Mouse (Mus musculus): ENCODE results near the gene Colca2. TPM values are rescaled to one million over a fixed set of nuclear protein-coding genes. Genes with fewer than 3 reads are reported as not detected.
A peak's percentile ranks its signal among the peaks of the same experiment; 100 is the strongest.

The Colca2 gene
- total RNA-seq (2012; rRNA removed): 0.27 TPM in 1 of 2 replicates, not detected in the other

DNA sequence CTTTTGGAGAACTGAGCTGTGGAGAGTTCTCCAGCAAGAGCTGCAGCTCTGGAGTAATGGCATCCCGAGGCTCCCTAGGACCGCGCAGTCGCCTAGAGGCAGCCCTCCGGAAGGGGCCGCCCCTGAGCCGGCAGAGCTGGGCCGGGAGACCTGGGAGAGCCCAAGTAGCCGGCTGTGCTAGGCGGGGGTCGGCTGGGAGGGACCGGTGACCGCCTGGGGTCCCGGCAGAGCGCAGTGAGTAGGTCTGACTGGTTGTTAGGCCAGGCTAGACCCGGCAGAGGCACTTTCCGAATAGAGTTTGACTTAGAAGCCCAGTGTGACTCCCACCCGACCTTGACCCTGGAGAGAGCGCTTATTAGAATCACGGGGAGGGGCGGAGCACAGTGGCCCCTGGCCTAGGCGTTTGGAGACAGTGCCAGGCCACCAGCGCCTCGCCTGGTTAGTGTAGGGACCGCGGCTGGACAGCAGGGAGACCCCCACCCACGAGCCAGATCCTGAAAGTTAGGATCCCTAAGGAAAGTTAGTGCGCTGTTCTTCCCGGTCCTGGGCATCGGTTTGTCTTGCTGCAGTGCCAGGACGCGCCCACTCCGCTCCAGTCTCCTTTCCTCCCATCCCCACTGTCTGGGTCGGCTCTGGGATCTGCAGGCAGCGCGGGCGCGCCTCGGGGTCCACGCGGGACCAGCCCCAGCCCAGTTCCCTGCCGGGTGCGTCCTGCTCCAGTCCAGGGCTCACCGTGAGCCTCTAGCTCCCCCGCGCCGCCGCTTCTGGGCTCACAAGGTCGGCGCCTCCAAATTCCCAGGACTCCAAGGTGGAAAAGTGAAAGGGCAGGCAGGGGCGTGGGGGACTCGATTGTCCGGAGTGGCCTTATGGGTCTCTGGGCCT lies at the start of gene Colca2:
Gene Colca2, minus strand, starts transcription at position 70 of the 882 bp plus-strand sequence.
- TF ChIP-seq HCFC1 (IDR thresholded peaks at IDR 0.05; ENCODE audit: borderline replicate concordance, insufficient read depth, low read length): no peak
- TF ChIP-seq ZNF384 (IDR thresholded peaks at IDR 0.05; ENCODE audit: low read depth, low read length): no peak
- Histone ChIP-seq H3K4me3 (ENCODE audit: insufficient read depth in 1 of 2, low read depth in 1 of 2, low read length in 2 of 2, poor library complexity in 1 of 2, severe bottlenecking in 1 of 2) (peak within 1 kb of the TSS; percentile 66 to 69), H3K36me3 (ENCODE audit: control insufficient read depth, insufficient read depth, low read length, poor library complexity, severe bottlenecking) (no peaks in the 10 kb centered on the region), H3K9me3 (ENCODE audit: control insufficient read depth, insufficient read depth, low read depth, low read length) (no peaks in the 10 kb centered on the region), H3K4me1 (ENCODE audit: control insufficient read depth in 2 of 2, insufficient read depth in 2 of 2, low read length in 2 of 2, poor library complexity in 1 of 2) (no peaks in the 10 kb centered on the region), H3K27ac (ENCODE audit: insufficient read depth, low read depth, low read length, poor library complexity, severe bottlenecking) (no peak within 1 kb of the TSS), H3K9ac (ENCODE audit: insufficient read depth, low read depth, low read length, poor library complexity, severe bottlenecking) (peak within 1 kb of the TSS; percentile 53)
- peak; percentile 40 for DNase-seq (ENCODE audit: low read depth, low spot score)
- in situ Hi-C loops (cut with MboI; ENCODE audit: low sequenced_read_pairs in 2 of 2, unreplicated experiment in 2 of 2): no loop called here

DNA sequence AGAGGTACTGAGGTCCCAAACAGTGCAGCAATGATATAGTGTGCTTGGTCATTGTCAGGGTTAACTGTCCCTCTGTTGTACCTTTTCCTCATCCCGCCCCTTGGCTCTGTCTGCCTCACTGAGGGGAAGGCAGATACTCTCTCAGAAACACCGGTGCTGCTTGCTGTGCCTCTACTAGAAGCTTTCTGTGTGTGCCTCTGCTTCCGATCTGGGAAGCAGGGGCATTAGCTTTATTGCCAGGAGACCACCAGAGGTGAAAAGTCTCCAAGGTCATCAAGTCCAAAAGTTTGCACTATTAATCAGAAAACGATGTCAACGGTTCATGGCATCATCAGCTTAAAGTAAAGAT lies 49.2 kb upstream of the Colca2 start:
- Histone ChIP-seq H3K9ac (ENCODE audit: insufficient read depth, low read depth, low read length, poor library complexity, severe bottlenecking) (no peak overlapping the region), H3K27ac (ENCODE audit: insufficient read depth, low read depth, low read length, poor library complexity, severe bottlenecking) (no peak overlapping the region), H3K4me1 (ENCODE audit: control insufficient read depth in 2 of 2, insufficient read depth in 2 of 2, low read length in 2 of 2, poor library complexity in 1 of 2) (no peaks in the 10 kb centered on the region), H3K9me3 (ENCODE audit: control insufficient read depth, insufficient read depth, low read depth, low read length) (no peaks in the 10 kb centered on the region), H3K36me3 (ENCODE audit: control insufficient read depth, insufficient read depth, low read length, poor library complexity, severe bottlenecking) (no peaks in the 10 kb centered on the region), H3K4me3 (ENCODE audit: insufficient read depth in 1 of 2, low read depth in 1 of 2, low read length in 2 of 2, poor library complexity in 1 of 2, severe bottlenecking in 1 of 2) (no peak overlapping the region)
- no peak for TF ChIP-seq CHD2 (IDR thresholded peaks at IDR 0.05; ENCODE audit: low read depth, low read length)
- TF ChIP-seq ZC3H11A (IDR thresholded peaks at IDR 0.05; ENCODE audit: borderline replicate concordance, low read depth, low read length): no peak
- no peak for TF ChIP-seq HCFC1 (IDR thresholded peaks at IDR 0.05; ENCODE audit: borderline replicate concordance, insufficient read depth, low read length)
- no peak for TF ChIP-seq ZNF384 (IDR thresholded peaks at IDR 0.05; ENCODE audit: low read depth, low read length)
- TF ChIP-seq MAFK (IDR thresholded peaks at IDR 0.05; ENCODE audit: insufficient read depth, low read depth, low read length): no peak
- no peak for DNase-seq (ENCODE audit: low read depth, low spot score)
- in situ Hi-C loops (cut with MboI; ENCODE audit: low sequenced_read_pairs in 2 of 2, unreplicated experiment in 2 of 2): loop anchor here in 1 of 2 experiments (25.0 kb wide), 1 partner anchor 585 kb away; no protein-coding TSS in a partner anchor

GRCm38 (mm10) chr9:51326619-51327554 lies 48.5 kb upstream of the Colca2 start:
- in situ Hi-C loops (cut with MboI; ENCODE audit: low sequenced_read_pairs in 2 of 2, unreplicated experiment in 2 of 2): loop anchor here in 1 of 2 experiments (25.0 kb wide), 1 partner anchor 585 kb away; no protein-coding TSS in a partner anchor
- Histone ChIP-seq H3K9me3 (ENCODE audit: control insufficient read depth, insufficient read depth, low read depth, low read length) (no peaks in the 10 kb centered on the region), H3K9ac (ENCODE audit: insufficient read depth, low read depth, low read length, poor library complexity, severe bottlenecking) (no peak overlapping the region), H3K4me3 (ENCODE audit: insufficient read depth in 1 of 2, low read depth in 1 of 2, low read length in 2 of 2, poor library complexity in 1 of 2, severe bottlenecking in 1 of 2) (no peak overlapping the region), H3K27ac (ENCODE audit: insufficient read depth, low read depth, low read length, poor library complexity, severe bottlenecking) (no peak overlapping the region), H3K36me3 (ENCODE audit: control insufficient read depth, insufficient read depth, low read length, poor library complexity, severe bottlenecking) (no peaks in the 10 kb centered on the region), H3K4me1 (ENCODE audit: control insufficient read depth in 2 of 2, insufficient read depth in 2 of 2, low read length in 2 of 2, poor library complexity in 1 of 2) (no peaks in the 10 kb centered on the region)
- TF ChIP-seq ZNF384 (IDR thresholded peaks at IDR 0.05; ENCODE audit: low read depth, low read length) (no peak), CHD2 (IDR thresholded peaks at IDR 0.05; ENCODE audit: low read depth, low read length) (no peak), MAFK (IDR thresholded peaks at IDR 0.05; ENCODE audit: insufficient read depth, low read depth, low read length) (no peak), ZC3H11A (IDR thresholded peaks at IDR 0.05; ENCODE audit: borderline replicate concordance, low read depth, low read length) (no peak), HCFC1 (IDR thresholded peaks at IDR 0.05; ENCODE audit: borderline replicate concordance, insufficient read depth, low read length) (no peak)
- no peak for DNase-seq (ENCODE audit: low read depth, low spot score)

DNA sequence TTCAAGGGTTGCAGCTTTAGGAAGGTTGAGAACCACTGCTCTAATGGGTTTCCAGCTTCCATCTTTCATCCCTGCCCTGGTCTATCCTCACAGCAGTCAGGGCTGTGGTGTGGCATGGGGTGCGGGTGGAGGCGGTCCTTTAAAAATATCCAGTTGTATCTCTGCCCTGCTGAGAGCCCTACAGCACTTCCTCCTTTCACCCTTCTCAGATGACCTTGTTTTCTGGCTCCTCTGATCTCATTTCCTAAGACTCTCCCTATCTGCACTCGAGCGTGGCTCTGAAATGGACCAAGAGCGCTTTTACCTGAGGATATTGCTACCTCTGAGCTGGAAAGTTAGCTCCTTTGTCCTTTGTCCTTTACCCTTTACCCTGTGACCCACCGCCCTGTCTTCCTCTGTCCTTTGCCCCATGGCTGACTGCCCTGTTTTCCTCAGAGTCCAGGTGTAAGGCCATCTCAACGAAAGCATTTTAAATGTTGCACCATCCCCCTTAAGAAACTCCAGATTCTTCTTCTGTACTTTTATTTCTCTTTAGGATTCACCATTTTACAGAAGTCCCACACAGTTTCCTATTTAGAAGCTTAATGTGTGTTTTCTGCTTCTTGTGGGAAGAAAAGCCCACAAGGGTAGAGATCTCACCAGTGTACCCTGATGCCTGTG lies 46.2 kb upstream of the Colca2 start:
- Histone ChIP-seq H3K36me3 (ENCODE audit: control insufficient read depth, insufficient read depth, low read length, poor library complexity, severe bottlenecking) (no peaks in the 10 kb centered on the region), H3K27ac (ENCODE audit: insufficient read depth, low read depth, low read length, poor library complexity, severe bottlenecking) (no peak overlapping the region), H3K9me3 (ENCODE audit: control insufficient read depth, insufficient read depth, low read depth, low read length) (no peaks in the 10 kb centered on the region), H3K4me1 (ENCODE audit: control insufficient read depth in 2 of 2, insufficient read depth in 2 of 2, low read length in 2 of 2, poor library complexity in 1 of 2) (no peaks in the 10 kb centered on the region), H3K4me3 (ENCODE audit: insufficient read depth in 1 of 2, low read depth in 1 of 2, low read length in 2 of 2, poor library complexity in 1 of 2, severe bottlenecking in 1 of 2) (no peak overlapping the region), H3K9ac (ENCODE audit: insufficient read depth, low read depth, low read length, poor library complexity, severe bottlenecking) (no peak overlapping the region)
- TF ChIP-seq HCFC1 (IDR thresholded peaks at IDR 0.05; ENCODE audit: borderline replicate concordance, insufficient read depth, low read length) (no peak), CHD2 (IDR thresholded peaks at IDR 0.05; ENCODE audit: low read depth, low read length) (no peak), ZC3H11A (IDR thresholded peaks at IDR 0.05; ENCODE audit: borderline replicate concordance, low read depth, low read length) (no peak), MAFK (IDR thresholded peaks at IDR 0.05; ENCODE audit: insufficient read depth, low read depth, low read length) (no peak), ZNF384 (IDR thresholded peaks at IDR 0.05; ENCODE audit: low read depth, low read length) (no peak)
- DNase-seq (ENCODE audit: low read depth, low spot score): no peak
- in situ Hi-C loops (cut with MboI; ENCODE audit: low sequenced_read_pairs in 2 of 2, unreplicated experiment in 2 of 2): loop anchor here in 1 of 2 experiments (25.0 kb wide), 1 partner anchor 588 kb away; no protein-coding TSS in a partner anchor

All from ES-E14 (cell line).